Mouse (Mus musculus) Patski (cell line): ENCODE results near the gene Snx30. TPM values are rescaled to one million over a fixed set of nuclear protein-coding genes. Genes with fewer than 3 reads are reported as not detected.

Source experiments
- ATAC-seq: fragments of 100-300 bp; one replicate; pipeline ENCODE4 v1.8.0; 2021
- CTCF ChIA-PET: fragments of 350-600 bp; sonication (Branson Sonifier 250); formaldehyde crosslinking; loops from one replicate; lab custom pipeline; 2022; ENCODE audit warnings: inconsistent platforms; lab: Charles Lee
- POLR2A ChIA-PET: fragments of 350-600 bp; sonication (Branson Sonifier 250); formaldehyde crosslinking; loops from one replicate; lab custom pipeline; 2022; ENCODE audit warnings: antibody characterized with exemption, inconsistent platforms; lab: Charles Lee
- DNase-seq: peaks from one replicate; pipeline ENCODE4 v3.0.0-alpha.2; 2011; ENCODE audit warnings: low read depth, low spot score
- H3K27me3 ChIP-seq: fragments of 371-371 bp; one replicate; pipeline ENCODE4 v1.5.1; 2021
- CTCF ChIP-seq: fragments of 100-300 bp; IDR thresholded peaks from one replicate; pipeline ENCODE4 v1.5.1; 2021
- in situ Hi-C: fragments of 300-500 bp; cut with MboI; formaldehyde crosslinking; loops from 3 replicates; pipeline ENCODE4 v1.11.1; 2018; ENCODE audit warnings: low pct_unique_long_range_greater_than_20kb, mixed read lengths
- polyA plus RNA-seq: library from polyadenylated mRNA; unstranded; gene quantifications from one replicate; pipeline ENCODE4 v1.2.3, GENCODE M21; 2021

The Snx30 gene
- polyA plus RNA-seq, 1 experiment from 2014 or later: 9.2 TPM

DNA sequence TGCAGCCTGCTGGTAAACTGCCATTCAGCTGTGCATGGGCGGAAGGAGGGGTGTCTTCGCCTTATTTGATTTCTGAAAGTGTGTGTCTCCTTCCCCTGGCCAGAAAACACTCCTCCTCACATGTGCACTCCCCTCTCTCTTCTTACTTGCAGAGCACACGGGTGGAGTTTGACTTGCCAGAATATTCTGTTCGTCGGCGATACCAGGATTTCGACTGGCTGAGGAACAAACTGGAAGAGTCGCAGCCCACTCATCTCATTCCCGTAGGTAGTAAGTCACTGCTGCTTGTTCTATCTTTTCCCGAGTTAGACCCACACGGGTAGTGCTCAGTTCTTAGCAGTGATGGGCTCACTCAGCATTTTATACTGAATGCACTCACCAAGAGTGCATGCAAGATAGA, 62.4 kb downstream of the Snx30 start:
- ATAC-seq (no peak), DNase-seq (no peak)
- no peaks in the 10 kb centered on the region for H3K27me3 ChIP-seq
- CTCF ChIA-PET: interaction anchor here (0.6 kb wide), 1 partner anchor 17 kb away, joined by 3 read pairs; no protein-coding TSS in a partner anchor
- TF ChIP-seq CTCF: no peak
- POLR2A ChIA-PET: no interaction called here
- in situ Hi-C loops: loop anchor here (10.0 kb wide), 1 partner anchor 253 kb away; no protein-coding TSS in a partner anchor

DNA sequence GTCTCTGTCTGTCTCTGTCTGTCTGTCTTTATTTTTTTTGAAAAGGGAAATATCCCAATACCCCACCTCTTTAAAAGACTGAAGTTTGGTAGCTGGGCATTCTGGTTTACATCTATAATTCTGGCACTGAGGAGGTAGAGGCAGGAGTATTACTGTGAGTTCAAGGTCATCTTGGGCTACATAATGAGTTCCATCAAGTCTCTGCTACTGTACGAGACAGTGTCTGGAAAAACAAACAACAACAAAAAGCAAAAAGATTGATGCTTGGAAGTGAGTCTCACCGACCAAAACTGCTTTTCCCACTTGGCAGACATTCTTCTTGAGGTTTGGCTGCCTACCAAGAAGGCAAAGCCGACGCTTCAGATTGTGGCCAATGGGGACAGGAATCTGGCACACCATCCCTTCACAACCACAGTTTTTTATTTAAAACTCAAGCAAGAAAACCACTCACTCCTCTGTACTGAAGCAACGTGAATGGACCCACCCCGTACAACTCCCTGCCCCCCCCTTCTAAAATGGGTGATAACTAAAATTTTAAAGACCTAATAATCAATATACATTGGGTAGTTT, 63.9 kb downstream of the Snx30 start:
- ChIA-PET POLR2A (interaction anchor here (1.1 kb wide), 1 partner anchor 64 kb away, joined by 3 read pairs; no protein-coding TSS in a partner anchor), CTCF (interaction anchor here (1.0 to 4.0 kb wide), 4 partner anchors 50 to 82 kb away, joined by 3 to 13 read pairs (median 10); no protein-coding TSS in a partner anchor)
- no peaks in the 10 kb centered on the region for H3K27me3 ChIP-seq
- no peak for TF ChIP-seq CTCF
- ATAC-seq: peak; percentile 21
- DNase-seq: peak; percentile 65
- in situ Hi-C loops: loop anchor here (10.0 kb wide), 2 partner anchors 135 to 255 kb away; no protein-coding TSS in a partner anchor

DNA sequence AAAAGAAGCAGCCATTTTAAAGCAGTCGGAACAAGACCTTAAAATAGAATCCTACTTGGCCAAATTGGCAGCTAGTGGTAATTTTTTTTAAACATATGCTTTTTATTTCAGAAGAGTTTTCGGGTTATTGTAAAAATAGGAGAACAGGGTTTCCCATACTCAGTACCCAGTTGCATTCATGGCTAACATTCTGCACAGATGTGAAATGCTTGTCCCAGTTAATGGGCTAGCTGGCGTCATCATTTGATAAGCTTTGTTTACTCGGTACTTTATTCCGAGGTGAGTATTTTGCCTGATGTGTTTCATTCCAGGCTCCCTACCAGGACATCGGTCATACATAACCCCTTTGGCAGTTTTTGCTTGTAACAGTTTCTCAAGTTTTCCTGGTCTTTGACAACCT, 64.8 kb downstream of the Snx30 start:
- no peak for ATAC-seq

DNA sequence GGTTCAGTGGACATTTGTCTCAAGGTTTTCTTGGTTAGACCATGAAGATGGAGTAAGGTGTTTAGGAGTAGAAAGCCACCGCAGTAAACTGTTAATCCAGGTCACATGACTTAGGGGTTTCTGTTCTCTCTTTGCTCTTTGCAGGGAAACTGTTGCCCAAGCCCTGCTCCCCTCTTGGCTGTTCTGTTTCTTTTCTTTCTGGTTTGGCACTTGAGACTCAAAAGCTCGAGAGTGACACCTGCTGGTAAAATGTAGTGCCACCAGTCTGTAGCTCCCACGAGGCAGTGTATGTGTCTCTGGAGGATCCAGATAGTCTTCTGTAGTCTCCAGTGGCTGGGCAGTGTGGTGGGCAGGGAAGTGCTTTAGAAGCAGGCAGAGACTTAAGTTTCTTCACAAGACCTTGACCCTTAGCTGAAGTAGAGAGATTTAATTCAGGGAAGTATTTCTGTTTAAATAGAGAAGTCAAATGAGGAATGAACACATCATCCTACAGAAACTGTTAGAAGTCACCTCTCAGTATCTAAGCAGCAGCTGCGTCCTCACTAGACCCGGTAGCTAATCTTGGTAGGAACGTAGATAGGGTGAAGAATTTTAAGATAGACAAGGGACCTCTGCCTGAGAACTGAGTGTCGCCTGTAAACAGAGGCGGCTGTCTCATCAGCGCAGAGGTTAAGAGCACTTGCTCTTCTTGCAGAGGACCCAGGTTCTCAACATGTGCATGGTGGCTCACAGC, 65.4 kb downstream of the Snx30 start:
- CTCF ChIA-PET: interaction anchor here (0.8 to 4.0 kb wide), 14 partner anchors 11 to 490 kb away, joined by 3 to 13 read pairs (median 5); partner anchors contain the start of gene Snx30
- DNase-seq: no peak
- ATAC-seq: no peak
- H3K27me3 ChIP-seq: no peaks in the 10 kb centered on the region
- in situ Hi-C loops: loop anchor here (10.0 kb wide), 1 partner anchor 134 kb away; no protein-coding TSS in a partner anchor
- POLR2A ChIA-PET: interaction anchor here (1.0 kb wide), 1 partner anchor 64 kb away, joined by 3 read pairs; no protein-coding TSS in a partner anchor
- peak; percentile 76 for TF ChIP-seq CTCF

More for the DNA sequence above, 64.8 kb downstream of the Snx30 start:
- in situ Hi-C loops: loop anchor here (10.0 kb wide), 1 partner anchor 134 kb away; no protein-coding TSS in a partner anchor
- ChIA-PET POLR2A (no interaction called here), CTCF (interaction anchor here (1.0 to 4.0 kb wide), 11 partner anchors 11 to 246 kb away, joined by 3 to 13 read pairs (median 6); partner anchors contain the start of gene Snx30)
- H3K27me3 ChIP-seq: no peaks in the 10 kb centered on the region
- DNase-seq: no peak
- TF ChIP-seq CTCF: no peak

DNA sequence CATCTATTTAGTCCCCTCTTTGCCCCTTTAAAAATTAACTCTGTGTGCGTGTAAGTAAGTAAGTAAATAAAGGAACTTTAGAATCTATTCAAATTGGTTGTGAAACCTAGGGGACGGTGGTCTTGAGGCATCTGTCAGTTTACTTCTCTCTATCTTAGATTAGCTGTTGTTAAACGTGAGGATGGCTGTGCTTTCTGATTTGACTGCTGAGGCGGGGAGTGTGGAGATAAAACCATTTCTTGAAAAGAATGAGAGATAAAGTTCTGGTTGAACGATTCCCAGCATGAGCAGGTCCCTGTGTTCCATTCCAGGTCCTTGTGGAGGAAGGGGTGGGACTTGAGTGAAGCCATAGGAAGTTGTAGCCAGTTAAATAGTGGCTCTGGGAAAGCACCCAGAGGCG, 67.6 kb downstream of the Snx30 start:
- ChIA-PET CTCF (interaction anchor here (4.0 kb wide), 1 partner anchor 54 kb away, joined by 12 read pairs; no protein-coding TSS in a partner anchor), POLR2A (no interaction called here)
- no peak for TF ChIP-seq CTCF
- no peaks in the 10 kb centered on the region for H3K27me3 ChIP-seq
- in situ Hi-C loops: loop anchor here (10.0 kb wide), 1 partner anchor 132 kb away; no protein-coding TSS in a partner anchor
- DNase-seq (no peak), ATAC-seq (no peak)

DNA sequence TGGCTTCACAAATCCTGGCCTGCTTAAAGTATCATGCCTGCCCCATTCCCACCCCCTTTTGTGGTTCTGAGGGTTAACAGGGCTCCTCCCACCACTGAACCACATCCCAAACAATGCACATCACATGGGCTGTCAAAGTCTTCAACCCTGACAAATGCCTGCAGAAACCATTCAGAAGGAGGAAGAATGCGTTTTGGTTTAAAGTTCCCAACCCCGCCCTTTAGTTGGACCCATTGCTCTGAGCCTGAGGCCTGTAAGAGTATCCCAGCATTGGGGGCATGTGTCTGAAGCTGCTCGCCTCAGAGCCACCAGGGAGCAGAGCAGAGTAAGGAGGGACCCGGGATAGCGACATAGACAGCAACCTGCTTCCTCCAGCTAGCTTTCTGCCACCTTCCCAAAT, 68.2 kb downstream of the Snx30 start:
- in situ Hi-C loops: loop anchor here (10.0 kb wide), 1 partner anchor 131 kb away; no protein-coding TSS in a partner anchor
- no peaks in the 10 kb centered on the region for H3K27me3 ChIP-seq
- DNase-seq (no peak), ATAC-seq (no peak)
- POLR2A ChIA-PET: no interaction called here
- CTCF ChIA-PET: interaction anchor here (4.0 kb wide), 1 partner anchor 54 kb away, joined by 12 read pairs; no protein-coding TSS in a partner anchor
- TF ChIP-seq CTCF: no peak

DNA sequence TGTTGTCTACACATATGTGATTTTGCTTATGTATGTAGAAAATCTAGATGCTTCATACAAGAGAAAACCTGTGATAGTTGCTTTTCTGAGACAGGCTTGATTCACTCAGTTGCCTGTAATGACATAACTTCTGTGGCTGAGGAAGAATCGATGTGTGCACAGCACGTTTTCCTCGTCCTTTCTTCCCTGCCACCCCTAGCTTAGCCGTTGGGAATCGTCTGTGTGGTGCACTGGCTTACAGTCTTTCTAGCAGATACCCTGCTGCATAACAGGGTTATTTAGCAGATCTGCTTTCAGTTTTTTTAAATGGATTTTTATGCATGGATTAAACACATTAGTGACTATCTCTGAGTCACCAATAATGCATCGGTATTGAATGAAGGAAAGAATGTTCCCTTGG, 70.9 kb downstream of the Snx30 start:
- ChIA-PET CTCF (interaction anchor here (1.2 to 1.8 kb wide), 2 partner anchors 15 to 90 kb away, joined by 4 read pairs; no protein-coding TSS in a partner anchor), POLR2A (no interaction called here)
- H3K27me3 ChIP-seq: no peaks in the 10 kb centered on the region
- TF ChIP-seq CTCF: no peak
- ATAC-seq (no peak), DNase-seq (no peak)
- in situ Hi-C loops: loop anchor here (5.0 to 10.0 kb wide), 2 partner anchors 51 to 128 kb away; no protein-coding TSS in a partner anchor

DNA sequence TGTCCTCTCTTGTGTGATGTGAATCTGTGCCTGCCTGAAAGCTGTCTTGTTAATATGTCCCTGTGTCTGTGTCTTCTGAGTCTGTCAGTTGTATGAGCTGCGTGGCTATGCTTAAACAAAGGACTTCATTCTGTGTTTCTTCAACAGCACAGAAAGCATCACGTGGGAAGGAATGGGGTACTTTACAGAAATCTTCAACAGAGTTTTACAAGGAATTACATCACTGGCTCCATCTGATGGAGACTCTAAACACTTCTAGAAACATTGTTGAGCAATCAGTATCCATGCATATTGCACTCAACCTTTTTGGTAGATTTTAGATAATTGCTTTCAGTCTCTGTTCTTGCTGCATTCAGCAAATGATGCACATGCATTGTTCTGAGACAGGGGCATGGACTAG, 71.4 kb downstream of the Snx30 start:
- DNase-seq (no peak), ATAC-seq (no peak)
- no peaks in the 10 kb centered on the region for H3K27me3 ChIP-seq
- POLR2A ChIA-PET: no interaction called here
- in situ Hi-C loops: loop anchor here (5.0 to 10.0 kb wide), 2 partner anchors 50 to 128 kb away; no protein-coding TSS in a partner anchor
- CTCF ChIA-PET: interaction anchor here (1.8 kb wide), 1 partner anchor 14 kb away, joined by 4 read pairs; no protein-coding TSS in a partner anchor
- TF ChIP-seq CTCF: no peak

DNA sequence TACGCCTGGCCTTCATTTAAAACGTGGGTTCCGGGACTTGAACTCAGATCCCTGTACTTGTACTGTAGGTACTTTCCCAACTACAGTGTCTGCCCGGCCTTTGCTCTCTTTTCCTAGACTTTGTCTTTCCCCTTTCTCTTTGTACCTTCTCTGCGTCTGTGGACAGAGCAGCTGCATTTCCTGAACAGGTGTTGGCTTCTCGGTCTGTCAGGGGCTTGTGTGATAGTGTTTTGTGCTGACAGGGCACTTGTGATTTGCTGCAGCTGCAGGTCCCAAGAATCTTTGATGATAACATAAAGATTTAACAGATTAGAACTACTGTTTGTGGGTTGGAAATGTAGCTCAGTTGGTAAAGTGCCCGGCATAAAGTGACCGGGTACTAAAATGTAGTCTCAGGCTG, 73.0 kb downstream of the Snx30 start:
- ChIA-PET POLR2A (no interaction called here), CTCF (no interaction called here)
- no peaks in the 10 kb centered on the region for H3K27me3 ChIP-seq
- TF ChIP-seq CTCF: no peak
- no peak for DNase-seq
- in situ Hi-C loops: loop anchor here (5.0 to 10.0 kb wide), 2 partner anchors 49 to 126 kb away; no protein-coding TSS in a partner anchor
- ATAC-seq: no peak

DNA sequence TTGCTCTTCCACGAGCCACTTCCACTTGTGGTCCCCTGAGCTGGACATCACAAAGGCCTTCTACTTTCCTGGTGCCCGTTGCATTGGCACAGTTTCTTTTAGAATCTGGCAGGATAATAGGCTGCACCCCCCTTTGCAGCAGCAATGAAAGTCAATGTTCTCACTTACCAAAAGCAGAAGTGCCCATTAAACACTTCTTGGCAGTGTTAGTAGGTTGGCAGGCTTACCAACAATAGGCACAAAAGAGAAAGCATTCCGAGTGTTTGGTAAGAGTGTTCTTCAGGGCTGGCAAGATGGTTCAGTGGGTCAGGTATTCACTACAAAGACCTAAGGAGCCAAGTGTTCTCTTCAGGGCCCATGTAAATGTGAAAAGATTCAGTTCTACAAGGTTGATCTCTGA, 73.8 kb downstream of the Snx30 start:
- DNase-seq (no peak), ATAC-seq (no peak)
- ChIA-PET POLR2A (no interaction called here), CTCF (no interaction called here)
- H3K27me3 ChIP-seq: no peaks in the 10 kb centered on the region
- no peak for TF ChIP-seq CTCF
- in situ Hi-C loops: loop anchor here (5.0 to 10.0 kb wide), 2 partner anchors 48 to 125 kb away; no protein-coding TSS in a partner anchor
